Mouse (Mus musculus) lung, adult 2 months (tissue): Measurements from ENCODE around the gene Fbxw11.

ENCODE experiments used
- CTCF ChIP-seq: fragments of 200-500 bp; IDR thresholded peaks from 2 replicates; pipeline ENCODE4 v1.5.1; 2011; ENCODE audit warnings: mild to moderate bottlenecking, low read length, control low read depth; ENCODE audit not compliant: insufficient read depth
- POLR2A ChIP-seq: fragments of 200-500 bp; IDR thresholded peaks from 2 replicates; pipeline ENCODE4 v1.6.1; 2011; ENCODE audit warnings: low read depth, mild to moderate bottlenecking, control low read depth, low read length, borderline replicate concordance; ENCODE audit errors: extremely low read depth

GRCm38 (mm10) chr11:32607319-32607718 is 35.2 kb upstream of the Fbxw11 start:
- TF ChIP-seq CTCF (no peak), POLR2A (no peak)
